Mouse (Mus musculus) monocyte, adult 5-6 weeks (primary cell): ENCODE results near the gene Pim1. TPM values are rescaled to one million over a fixed set of nuclear protein-coding genes. Genes with fewer than 3 reads are reported as not detected.
A peak's percentile ranks its signal among the peaks of the same experiment; 100 is the strongest.

Source experiments
- ATAC-seq: fragments of 153-309, 156-312 bp; replicated peaks from 2 replicates; pipeline ENCODE4 v1.8.0; 2017; ENCODE audit warnings: mild to moderate bottlenecking; ENCODE audit not compliant: low TSS enrichment, insufficient number of reproducible peaks, severe bottlenecking, poor library complexity, low FRiP score
- total RNA-seq: library from RNA; stranded (forward); fragments of 200-1000, 200-491, 200-594 nt; gene quantifications from 3 replicates; pipeline ENCODE4 v1.2.3, GENCODE M21; 2017

Gene Pim1
- total RNA-seq, 1 experiment from 2014 or later, result 1,062 TPM

DNA sequence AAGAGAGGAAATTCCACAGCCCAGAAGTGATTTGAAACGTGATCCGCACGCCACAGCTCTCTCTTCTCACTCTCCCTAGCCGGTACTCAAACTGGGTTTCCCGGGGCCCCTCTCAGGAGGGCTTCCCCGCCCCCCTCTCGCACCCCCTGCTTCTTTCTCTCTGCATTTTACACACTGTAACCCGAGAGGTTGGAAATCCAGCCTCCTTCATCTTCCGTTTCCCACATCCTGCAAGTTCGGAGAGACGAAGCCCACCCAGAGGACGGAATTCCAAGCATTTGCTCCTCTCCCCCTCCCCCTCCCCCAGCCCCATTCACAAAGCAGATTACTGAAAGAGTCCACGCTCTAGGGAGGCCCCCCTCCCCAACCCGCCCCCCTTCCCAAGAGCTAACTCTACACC is 26.5 kb upstream of the Pim1 start:
- ATAC-seq, result no peak

DNA sequence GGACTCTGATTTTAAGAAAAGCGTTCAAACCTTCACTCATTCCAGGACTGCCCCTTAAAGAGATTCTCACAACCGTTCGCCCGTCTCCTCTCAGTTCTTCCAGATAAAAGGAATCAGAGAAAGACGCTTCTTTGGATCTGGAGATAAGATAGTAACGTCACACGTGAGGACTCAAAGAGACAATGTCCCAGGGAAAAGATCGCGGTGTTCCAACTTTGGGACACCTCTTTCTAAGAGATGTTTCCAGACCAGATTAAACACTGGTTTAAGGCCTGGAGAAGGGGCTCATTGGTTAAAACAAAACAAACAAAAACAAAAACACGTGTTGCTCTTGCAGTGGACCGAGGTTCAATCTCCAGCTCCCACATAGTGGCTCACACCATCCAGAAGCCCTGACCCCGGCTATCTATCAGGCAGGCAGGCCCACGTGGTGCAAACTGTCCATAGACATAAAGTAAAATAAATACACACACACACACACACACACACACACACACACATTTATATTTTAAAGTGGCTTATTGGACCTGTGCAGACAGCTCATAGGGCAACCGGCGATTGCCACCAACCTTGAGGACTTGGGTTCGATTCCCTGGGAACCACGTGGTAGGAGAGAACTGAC is 25.9 kb upstream of the Pim1 start:
- ATAC-seq, result no peak

DNA sequence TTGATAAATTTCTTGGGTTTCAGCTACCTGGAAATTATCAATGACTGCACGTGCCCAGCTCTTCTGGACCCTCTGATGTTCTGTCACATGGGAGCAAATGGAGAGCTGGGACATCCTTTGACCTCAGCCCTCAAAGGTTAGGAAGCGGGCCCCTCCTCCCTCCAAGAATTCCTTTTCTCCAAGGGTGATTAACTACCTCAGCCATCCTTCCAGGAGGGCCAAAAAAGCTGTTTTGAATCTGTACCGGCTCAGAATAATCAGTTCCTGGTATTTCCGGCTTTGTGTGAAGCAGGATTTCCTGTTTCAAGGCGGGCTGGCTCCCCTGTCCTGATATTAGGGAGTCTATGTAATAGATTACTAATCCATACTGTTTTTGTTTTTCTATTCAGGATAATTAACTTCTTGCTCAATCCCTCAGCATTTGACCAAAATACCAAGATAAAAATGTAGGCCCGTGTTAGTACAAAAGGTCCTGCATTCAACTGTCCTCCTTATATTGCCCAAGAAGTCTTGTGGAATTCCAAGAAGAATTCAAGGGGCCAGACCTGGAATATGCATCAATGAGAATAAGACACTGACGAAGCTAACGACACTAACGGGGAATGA is 25.0 kb upstream of the Pim1 start:
- ATAC-seq, result no peak

DNA sequence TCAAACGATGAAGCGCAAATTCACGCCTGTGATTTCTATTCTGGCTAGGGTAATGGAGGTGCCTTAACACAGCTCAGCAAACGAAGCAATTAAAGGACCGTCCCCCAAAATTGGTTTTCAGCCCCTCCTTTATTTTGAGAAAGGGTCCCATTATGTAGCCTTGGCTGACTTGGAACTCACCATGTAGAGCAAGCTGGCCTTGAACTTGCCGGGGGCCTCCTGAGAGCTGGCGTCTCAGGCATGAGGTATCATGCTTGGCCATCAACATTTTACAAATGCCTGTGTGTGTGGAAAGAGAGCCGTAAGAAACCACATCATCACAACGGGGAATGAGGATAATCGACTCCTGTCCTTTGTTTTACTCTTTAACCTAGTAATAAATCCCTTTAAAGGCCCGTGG is 23.5 kb upstream of the Pim1 start:
- no peak for ATAC-seq

DNA sequence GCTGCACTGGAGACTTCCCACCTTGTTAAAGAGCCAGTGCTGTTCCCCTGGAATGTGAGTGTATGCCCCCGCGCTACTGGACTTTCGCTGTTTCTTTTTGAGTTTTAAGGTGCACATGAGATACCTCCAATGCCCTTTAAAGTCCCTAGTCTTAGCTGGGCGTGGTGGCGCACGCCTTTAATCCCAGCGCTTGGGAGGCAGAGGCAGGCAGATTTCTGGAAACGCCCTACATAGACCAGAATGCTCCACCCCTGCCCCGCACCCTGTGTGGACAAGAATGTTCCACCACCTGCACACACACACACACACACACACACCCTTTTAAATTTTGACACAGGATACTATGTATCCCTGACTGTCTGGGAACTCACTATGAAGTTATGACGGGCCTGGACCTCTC is 17.1 kb upstream of the Pim1 start:
- ATAC-seq, result no peak

DNA sequence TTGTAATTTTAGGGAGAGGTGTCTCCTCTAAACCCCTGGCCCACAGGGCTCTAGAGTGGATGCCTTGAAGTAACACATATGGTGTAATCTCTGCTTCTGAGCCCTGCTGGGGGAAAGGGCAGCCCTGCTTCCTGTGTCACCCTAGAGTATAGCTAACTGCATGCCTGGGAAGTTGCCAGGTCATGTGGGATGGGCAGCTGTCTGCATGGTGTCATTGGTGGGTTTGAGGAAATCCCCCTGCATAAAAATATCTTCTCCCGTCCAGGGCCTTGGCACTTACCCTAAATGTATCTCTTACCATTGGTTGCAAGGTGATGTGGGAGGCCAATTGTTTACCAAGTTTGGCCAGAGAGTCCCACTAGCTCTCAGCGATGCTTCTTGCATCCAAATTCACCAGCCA is 16.5 kb upstream of the Pim1 start:
- ATAC-seq, result no peak

DNA sequence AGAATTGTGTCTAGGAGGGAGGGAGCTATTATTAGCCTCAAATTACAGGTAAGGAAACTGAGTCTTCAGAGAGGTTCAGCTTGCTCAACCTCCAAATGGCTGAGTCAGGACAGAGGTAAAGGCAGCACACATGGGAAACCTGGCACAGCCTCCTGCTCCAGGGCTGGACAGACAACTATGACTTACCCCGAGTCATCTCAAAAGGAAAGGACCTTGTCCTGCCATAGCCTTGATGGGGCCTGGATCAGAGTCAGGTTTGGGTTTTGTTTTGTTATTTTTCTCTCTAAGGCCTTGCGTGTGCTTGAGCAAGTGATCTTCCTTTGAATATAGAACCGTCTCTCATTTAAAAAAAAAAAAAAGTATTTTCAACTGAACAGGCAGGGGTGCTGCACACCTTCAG is 15.4 kb upstream of the Pim1 start:
- no peak for ATAC-seq

DNA sequence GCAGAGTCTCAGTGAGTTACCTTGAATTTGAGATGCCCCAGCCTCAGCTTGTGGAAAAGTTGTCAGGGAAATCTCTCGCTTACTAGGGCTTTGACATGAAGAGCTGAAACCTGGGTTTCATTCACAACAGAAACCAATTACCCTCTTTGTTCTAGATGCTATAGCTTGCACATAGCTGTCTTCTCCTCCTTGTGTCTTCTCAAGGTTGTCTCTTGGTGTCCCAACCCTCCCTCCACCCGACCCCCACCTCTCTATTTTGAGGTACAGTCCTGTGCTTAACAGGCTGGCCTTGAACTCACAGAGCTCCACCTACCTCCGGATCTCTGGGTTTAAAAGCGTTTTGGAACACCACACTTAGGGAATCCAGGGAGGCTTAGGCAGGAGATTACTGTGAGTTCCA is 14.1 kb upstream of the Pim1 start:
- no peak for ATAC-seq

DNA sequence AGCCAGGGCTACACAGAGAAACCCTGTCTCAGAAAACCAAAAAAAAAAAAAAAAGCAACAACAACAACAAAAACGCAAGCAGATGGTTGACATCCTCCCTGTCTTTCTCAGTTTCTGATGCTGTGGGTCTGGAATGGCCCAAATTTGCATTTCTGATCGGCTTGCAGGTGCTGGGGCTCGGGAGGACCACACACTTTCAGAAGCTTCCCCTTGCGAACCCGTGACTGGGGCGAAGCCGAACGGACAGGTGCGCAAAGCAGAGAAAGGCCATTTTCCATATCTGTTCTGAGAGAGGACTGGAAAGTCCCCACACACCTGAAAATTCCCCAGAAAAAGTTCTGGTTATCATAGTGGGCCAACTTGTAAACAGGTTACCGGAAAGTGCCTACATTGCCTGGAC is 13.2 kb upstream of the Pim1 start:
- ATAC-seq, result no peak

DNA sequence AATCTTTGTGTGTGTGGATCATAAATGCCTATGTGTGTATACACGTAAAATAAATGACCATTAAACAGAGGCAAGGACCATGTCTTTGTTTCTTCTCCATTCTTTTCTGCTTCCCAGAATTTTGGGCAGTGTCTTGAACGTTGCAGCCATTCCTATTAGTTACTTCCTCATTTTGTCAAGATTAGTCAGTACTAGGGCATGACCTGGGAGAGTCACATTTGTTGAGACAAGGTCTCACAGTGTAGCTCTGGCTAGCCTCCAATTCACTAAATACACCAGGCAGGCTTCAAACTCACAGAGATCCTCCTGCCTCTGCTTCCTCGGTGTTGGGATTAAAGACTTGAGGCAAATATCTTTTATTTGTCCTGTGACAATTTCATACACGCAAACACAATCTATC is 12.3 kb upstream of the Pim1 start:
- ATAC-seq, result peak; percentile 55

DNA sequence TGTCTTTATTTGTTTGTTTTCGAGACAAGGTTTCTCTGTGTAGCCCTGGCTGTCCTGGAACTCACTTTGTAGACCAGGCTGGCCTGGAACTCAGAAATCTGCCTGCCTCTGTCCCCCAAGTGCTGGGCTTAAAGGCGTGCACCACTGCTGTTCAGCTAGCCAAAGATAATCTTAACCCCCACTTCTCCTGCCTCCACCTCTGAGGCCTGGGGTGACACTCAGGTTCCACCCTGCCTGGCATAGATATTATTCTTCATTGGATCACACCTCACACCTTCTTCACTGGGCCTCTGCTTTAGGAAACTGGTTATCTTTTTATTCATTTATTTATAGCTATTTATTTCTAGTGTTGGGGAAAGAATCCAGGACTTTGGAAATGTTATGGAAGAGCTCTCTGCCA is 10.3 kb upstream of the Pim1 start:
- no peak for ATAC-seq

DNA sequence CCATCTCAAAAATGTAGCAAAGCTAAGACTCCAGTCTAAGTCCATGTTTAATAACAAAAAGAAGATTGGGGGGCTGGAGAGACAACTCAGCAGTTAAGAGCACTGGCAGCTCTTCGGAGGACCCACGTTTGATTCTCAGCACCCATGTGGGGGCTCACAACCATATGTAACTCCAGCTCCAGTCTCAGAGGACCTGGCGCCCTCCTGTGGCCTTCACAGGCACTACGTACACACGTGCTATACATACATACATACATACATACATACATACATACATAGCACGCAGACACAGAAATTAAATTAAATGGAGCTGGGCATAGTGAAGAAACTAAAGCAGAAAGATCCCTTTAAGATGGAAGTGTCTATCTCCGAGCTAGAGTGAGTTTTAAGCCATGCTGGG is 7.9 kb upstream of the Pim1 start:
- ATAC-seq, result no peak

DNA sequence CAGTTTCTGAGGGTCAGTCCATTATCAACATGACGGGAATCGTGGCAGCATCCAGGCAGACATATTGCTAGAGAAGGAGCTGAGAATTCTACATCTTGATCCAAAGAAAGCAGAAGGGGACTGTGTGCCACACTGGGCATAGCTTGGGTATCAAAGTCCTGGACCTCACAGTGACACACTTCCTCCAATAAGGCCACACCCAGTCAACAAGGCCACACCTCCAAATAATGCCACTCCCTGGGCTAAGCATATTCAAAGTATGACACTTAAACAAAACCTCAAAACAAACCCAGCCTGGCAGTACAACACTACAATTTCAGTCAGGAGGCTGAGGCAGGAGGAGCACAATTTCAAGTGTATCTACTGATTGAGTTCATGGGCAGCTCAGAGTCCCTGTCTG is 7.3 kb upstream of the Pim1 start:
- ATAC-seq, result no peak

DNA sequence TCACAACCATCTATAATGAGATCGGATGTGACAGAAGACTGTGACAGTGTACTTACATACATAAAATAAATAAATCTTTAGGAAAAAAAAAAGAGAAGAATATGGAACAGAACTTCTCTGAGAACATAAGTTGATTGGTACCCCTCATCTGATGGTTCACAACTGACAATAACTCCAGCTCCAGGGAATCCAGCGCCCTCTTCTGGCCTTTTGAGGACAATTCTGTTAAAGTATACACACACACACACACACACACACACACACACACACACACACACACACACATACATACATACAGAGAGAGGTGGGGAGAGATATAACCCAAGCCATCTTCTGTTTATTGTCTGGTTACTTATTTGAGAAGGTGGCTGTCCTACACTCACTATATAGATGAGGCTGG is 6.1 kb upstream of the Pim1 start:
- no peak for ATAC-seq

DNA sequence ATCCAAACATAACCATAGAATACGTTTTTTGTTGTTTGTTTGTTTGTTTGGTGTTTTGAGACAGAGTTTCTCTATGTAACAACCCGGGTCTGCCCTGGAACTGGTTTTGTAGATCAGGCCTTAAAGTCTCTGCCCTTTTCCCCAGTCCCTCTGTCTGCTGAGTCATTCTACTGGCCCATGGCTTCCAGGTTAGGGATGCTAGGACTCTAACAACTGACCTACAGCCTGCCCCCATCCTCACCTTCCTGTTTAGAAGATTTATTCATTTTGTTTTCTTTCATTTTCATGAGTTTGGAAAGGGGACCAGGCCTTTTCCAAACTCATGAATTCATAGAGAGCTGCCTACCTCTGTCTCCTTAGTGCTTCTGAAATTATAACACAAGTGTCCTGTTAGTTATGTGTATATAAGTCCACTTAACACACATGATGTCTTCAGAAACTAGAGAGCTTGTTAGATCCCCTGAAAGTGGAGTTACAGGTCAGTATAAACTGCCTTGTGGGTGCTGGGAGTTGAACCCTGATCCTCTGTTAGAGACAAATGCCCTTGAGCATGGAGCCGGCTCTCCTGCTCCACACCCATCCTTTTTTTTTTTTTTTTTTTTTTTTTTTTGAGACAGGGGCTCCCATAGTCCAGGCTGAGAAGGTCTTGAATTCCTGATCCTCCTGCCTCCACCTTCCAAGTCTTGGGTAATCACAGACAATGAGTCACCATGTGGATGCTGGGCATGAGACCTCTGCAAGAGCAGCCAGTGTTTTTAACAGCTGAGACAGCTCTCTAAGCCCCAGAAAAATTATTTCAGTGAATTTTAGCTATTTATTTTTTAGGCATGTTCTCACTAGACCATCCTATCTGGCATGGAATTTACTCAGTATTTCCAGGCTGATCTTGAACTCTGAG is 5.0 kb upstream of the Pim1 start:
- no peak for ATAC-seq

DNA sequence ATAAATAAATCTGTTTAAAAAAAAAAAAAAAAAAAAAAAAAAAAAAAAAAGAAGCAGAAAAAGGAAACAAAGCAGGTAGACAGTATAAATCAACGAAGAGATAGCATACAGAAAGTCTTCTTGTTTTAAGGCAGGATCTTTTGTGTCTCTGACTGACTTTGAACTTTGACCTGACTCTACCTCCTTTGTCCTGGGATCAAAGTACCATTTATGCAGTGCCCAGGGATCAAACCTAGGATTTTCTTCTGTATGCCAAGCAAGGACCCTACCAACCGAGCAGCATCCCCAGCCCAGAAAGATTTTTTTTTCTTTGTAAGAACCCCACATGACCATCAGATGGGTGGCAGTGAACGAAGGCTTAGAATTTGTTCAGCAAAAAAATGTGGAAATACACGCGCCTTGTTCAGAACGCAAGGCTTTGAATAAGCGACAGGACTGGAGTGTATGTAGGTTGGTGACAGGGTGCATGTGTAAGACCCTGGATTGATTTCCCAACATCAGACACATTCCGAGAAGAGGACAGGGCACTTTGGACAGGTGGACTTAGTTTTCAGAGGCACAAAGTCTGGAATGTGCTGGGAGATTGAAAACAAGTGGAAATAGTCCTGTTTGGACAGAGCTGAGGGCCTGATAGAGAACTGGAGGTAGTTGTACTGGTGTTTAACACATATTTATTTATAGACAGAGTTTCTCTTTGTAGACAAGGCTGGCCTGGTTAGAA is 2.1 kb upstream of the Pim1 start:
- no peak for ATAC-seq

DNA sequence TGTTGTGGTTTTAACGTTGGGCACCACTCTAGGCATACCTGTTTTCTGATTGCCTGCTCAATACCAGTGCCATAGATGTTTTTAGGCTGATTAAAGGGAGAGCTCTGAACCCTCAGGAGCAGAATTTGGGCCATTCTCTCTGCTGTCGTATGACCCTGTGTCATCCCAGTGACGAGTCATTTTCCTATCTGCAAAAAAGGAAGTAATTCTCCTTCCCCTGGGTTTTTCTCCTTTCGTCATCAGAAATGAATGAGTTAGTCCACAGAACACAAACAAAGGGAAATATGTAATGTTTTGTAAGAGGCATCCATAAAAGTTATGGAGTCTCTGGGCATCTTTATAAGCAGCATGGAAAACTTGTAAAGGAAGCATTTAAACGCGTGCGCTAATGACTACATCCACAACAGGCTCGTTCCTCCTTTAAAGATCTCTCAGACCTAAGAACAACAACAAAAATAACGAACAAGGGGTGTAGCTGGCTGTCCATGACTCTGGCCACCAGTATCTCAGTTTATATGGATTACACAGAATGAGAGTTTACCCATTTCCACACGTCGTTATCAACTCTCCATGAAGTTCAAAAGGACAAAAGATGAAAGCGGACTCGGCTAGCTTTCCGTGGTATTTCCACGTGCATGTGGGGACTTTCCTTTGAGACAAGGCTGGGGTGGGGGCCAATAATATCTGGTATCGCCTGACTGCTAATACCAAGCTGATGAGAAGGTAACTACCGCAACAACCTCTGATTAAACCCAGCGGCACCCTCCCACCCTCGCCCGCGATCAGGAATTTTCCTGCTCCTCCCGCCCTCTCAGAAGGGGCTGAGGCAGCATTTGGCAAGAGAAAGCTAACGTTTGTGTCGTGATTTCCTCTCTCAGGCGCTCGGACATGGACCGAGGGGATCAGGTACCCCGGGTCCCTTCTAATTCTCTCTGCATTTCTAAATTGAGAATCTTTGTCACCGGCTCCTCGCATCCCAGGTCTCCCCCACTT is 1.3 kb upstream of the Pim1 start:
- ATAC-seq, result peak; percentile 15; the same call in 1 of the 2 replicates

DNA sequence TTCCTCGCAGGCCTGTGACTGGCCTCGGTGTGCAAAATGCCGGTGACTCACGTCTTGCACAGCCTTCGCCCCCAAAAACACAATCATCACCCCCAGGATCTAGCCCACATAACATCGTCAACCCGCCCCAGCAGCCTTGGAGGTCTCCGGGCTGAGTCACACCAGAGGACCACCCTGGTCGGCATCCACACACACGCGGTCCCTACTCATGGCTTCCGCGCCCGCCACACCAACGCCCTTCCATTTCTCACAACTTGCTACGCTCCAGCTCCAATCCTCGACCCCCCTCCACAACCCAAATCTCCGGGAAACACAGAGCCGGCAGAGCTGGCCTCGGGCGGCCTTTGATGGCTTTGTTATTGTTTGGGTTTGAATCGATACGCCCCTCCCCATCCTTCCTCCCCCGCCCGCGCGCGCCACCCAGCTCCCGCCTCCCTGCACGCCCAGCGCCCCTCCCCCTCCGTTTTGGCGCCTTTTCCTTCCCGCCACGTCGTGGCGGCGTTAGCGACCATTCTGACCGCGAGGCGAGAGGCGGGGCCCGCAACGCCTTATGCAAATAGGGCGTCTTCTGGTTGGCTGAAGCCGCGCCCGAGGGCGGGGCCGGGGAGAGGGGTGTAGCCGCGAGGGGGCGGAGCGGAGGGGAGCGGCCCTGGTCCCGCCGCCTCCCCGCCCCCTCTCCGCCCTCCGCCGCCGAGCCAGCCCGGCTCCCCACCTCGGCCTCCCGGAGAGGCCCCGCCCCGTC is 411 bp upstream of the Pim1 start:
- peak; percentile 63 for ATAC-seq
